Mouse (Mus musculus): ENCODE measurements around the gene Irs1. TPM values are rescaled to one million over a fixed set of nuclear protein-coding genes. Genes with fewer than 3 reads are reported as not detected.

The Irs1 gene
- polyA plus RNA-seq, 1 experiment from 2014 or later: 4.4 TPM

GRCm38 (mm10) chr1:82199918-82200317 is 91.3 kb downstream of the Irs1 start:
- H3K4me3 ChIP-seq (replicated peaks): no peak overlapping the region
- H3K36me3 ChIP-seq: no peaks in the 10 kb centered on the region
- H3K4me1 ChIP-seq: peaks cover 10% of the 10 kb centered on the region; the same call in 1 of the 2 replicates
- no peak overlapping the region for H3K27ac ChIP-seq
- no peak overlapping the region for H3K9ac ChIP-seq
- H3K4me2 ChIP-seq: no peak overlapping the region
- 5% methylated on average over 1 of the region's 1 CpGs for WGBS
- H3K9me3 ChIP-seq: no peaks in the 10 kb centered on the region
- ATAC-seq (ENCODE audit: insufficient read depth, low FRiP score, low read depth): peak; percentile 60; the same call in 1 of the 2 replicates
- no peaks in the 10 kb centered on the region for H3K27me3 ChIP-seq (replicated peaks)

DNA sequence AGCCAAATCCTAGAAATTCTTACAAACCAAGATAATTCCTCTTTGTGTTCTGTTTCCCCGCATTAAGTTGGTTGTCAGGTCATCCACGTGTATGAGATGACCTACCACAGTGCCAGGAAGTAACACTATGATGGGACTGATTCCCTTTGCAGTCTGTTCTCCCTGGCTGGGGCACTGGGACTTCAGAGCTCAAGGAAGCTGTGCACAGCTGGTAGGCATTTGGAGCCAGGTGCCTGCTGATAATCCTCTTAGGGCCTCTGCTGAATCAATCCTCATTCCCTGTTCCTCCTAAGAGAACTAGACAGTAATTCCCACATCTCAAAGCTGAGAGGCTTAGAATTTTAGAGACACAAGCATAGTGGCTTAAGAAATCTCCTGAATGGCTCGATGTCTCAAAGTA is 99.6 kb downstream of the Irs1 start:
- Histone ChIP-seq H3K36me3 (no peaks in the 10 kb centered on the region), H3K4me3 (replicated peaks) (no peak overlapping the region), H3K4me2 (no peak overlapping the region), H3K9me3 (no peaks in the 10 kb centered on the region), H3K4me1 (no peaks in the 10 kb centered on the region), H3K27me3 (replicated peaks) (no peaks in the 10 kb centered on the region), H3K27ac (no peak overlapping the region), H3K9ac (no peak overlapping the region)
- no peak for ATAC-seq (ENCODE audit: insufficient read depth, low FRiP score, low read depth)
- 56% methylated on average over 3 of the region's 3 CpGs for WGBS

- no peak for ATAC-seq (ENCODE audit: insufficient read depth, low FRiP score, low read depth)
- 37% methylated on average over 3 of the region's 3 CpGs for WGBS
- no peaks in the 10 kb centered on the region for H3K27me3 ChIP-seq (replicated peaks)
- no peak overlapping the region for H3K4me2 ChIP-seq
- no peak overlapping the region for H3K4me3 ChIP-seq (replicated peaks)
- no peaks in the 10 kb centered on the region for H3K4me1 ChIP-seq
- H3K9me3 ChIP-seq: no peaks in the 10 kb centered on the region
- H3K36me3 ChIP-seq: no peaks in the 10 kb centered on the region
- H3K9ac ChIP-seq: no peak overlapping the region
- no peak overlapping the region for H3K27ac ChIP-seq
Observed at GRCm38 (mm10) chr1:82189516-82189915, 101.7 kb downstream of the Irs1 start.

DNA sequence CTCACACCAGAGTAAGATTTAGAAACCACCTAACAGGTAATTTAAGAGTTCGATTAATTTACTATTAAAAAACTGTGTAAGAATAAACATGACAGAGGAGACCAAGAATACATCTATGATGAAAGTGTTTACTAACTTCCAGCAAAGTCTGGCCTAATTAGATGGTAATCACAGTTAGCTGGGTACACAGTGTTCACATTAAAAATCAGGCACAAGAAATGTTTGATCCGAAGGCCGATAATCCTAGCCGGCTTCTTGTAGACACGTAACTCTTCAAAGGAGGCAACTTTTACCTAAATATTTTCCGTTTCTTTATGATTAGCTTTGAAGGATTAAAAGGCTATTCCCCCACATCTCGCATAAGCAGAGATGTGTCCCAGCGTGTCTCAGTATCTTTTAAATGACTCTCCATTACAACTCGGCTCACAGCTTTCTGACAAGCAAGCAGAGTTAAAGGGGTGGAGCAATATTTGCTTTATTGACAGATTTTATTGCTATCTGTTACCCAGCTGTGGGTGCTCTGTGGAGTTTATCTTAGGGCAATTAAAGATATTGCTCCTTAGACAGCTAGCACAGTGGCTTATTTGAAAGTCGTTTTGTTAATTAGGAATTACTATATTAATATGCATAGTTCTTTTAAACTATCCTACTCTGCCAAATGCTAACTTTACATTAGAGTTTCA is 102.5 kb downstream of the Irs1 start:
- H3K4me1 ChIP-seq: no peaks in the 10 kb centered on the region
- no peaks in the 10 kb centered on the region for H3K36me3 ChIP-seq
- H3K4me3 ChIP-seq (replicated peaks): no peak overlapping the region
- H3K27ac ChIP-seq: no peak overlapping the region
- H3K27me3 ChIP-seq (replicated peaks): no peaks in the 10 kb centered on the region
- H3K4me2 ChIP-seq: no peak overlapping the region
- no peak for ATAC-seq (ENCODE audit: insufficient read depth, low FRiP score, low read depth)
- no peaks in the 10 kb centered on the region for H3K9me3 ChIP-seq
- 64% methylated on average over 10 of the region's 10 CpGs for WGBS
- H3K9ac ChIP-seq: no peak overlapping the region

DNA sequence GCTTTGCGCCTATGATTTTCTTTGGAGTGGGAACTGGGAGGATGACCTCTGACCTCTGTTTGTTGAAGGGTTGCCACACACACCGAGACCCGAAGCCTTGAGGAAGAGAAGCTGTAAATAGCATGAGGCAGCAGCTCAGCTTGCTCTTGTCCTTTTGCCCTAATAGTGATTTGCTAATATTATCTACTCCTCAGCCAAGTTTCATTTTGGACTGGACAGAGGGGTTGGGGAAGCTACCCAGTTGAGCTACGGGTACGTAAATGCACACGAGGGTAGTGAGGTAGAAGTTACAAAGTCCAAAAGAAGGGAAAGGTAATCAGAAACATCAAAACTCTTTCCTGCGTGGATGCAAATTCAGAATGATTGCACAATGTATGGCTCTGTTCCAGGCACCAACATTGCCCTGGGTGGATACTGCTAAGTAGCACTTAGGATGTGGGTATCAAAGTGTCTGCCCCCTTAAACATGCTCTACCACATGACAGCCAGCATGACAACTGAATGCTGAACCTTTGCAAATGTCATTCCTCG is 107.2 kb downstream of the Irs1 start:
- WGBS: 70% methylated on average over 8 of the region's 8 CpGs
- H3K4me1 ChIP-seq: no peaks in the 10 kb centered on the region
- no peaks in the 10 kb centered on the region for H3K27me3 ChIP-seq (replicated peaks)
- no peak overlapping the region for H3K9ac ChIP-seq
- ATAC-seq (ENCODE audit: insufficient read depth, low FRiP score, low read depth): no peak
- no peak overlapping the region for H3K4me2 ChIP-seq
- no peaks in the 10 kb centered on the region for H3K9me3 ChIP-seq
- no peak overlapping the region for H3K27ac ChIP-seq
- no peaks in the 10 kb centered on the region for H3K36me3 ChIP-seq
- no peak overlapping the region for H3K4me3 ChIP-seq (replicated peaks)

Other genes with a start within 250 kb of the Irs1 start
- gene Gm9747, start 58.3 kb downstream of the Irs1 start, polyA plus RNA-seq (2015; fragmentation: Nextera tagmentation; extraction: Ambion mirVana): 13.4 and 13.7 TPM in 2 replicates
- 10.7 and 11.2 TPM in 2 replicates for gene Rhbdd1, start 25.0 kb upstream of the Irs1 start, polyA plus RNA-seq (2015; fragmentation: Nextera tagmentation; extraction: Ambion mirVana)

All from stomach, embryonic 15.5 days (tissue).